Mouse (Mus musculus): ENCODE measurements around the gene Fam57b.

The Fam57b gene

GRCm38 (mm10) chr7:126799468-126800268, 2.2 kb downstream of the Fam57b start:
- DNase-seq: peak; percentile 49

DNA sequence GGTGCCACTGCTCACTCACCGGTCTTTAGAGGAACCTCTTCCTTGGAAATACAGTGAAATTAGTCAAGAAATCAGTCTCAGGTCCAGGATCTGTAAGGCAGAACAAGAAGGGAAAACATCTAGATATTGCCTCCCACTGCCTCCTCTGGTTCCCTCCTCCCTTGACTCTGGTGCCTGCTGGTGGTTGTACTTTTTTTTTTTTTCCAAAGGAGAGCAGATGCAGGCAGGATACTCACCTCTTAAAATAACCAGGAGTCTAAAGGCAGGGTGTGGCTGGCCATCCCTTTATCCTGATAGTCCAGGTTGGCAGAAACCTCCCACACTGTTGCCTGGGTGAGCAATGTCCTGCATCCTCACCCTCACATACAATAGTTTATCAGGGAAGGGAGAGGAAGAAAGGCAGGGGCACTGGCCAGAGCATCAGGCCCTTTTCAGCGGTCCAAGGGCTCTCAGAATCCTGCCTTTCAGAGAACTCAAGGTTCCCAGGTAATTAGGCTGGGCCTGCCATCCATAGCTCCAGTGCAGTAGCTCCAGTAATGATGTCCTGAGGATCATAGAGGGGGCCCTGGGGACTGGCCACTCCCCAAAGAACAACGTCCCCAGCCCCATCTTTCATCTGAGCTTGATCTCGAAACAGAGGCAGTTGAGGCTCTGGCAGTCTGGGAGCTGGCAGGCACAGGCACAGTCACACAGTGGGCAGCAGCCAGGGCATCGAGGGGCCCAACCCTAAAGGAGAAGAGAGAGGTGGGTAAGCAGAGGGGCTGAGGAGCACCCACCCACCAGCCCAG, 3.0 kb downstream of the Fam57b start:
- no peak for DNase-seq

- DNase-seq: no peak
These were observed 3.6 kb downstream of the Fam57b start for GRCm38 (mm10) chr7:126801057-126801422.

DNA sequence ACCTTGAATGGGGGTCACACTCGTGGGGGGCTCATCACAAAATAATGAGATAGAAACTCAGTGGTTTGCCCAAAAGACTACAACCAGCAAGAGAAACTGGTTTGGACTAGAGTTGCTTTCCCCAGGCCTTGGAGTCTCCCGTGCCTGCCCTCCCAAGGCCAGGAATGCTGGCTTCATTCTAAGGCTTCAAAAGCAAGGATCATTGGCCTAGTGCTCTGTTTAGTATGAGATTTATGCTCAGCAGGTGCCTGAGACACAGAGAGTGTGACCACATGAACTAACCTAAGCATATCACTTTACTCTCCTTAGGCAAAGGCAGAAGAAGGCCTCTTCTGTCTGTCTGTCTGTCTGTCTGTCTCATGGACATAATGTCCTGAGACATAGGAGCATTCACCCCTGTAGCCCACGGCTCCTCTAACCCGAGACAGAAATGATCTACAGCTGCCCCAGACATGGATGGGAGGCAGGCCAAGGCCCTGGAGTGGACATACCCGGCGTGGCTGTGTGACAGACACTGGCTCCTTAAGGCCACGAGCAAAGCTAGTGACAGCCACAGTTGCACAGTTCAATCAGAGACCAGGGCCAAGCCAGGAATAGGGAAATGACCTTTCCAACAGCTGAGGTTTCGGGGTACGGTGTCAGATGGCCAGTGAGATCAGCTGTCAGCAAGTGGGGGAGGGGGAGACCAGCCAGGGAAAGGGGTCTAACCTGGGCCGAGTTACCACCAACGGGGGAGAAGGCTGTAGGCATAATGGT, 4.8 kb downstream of the Fam57b start:
- DNase-seq: no peak

DNA sequence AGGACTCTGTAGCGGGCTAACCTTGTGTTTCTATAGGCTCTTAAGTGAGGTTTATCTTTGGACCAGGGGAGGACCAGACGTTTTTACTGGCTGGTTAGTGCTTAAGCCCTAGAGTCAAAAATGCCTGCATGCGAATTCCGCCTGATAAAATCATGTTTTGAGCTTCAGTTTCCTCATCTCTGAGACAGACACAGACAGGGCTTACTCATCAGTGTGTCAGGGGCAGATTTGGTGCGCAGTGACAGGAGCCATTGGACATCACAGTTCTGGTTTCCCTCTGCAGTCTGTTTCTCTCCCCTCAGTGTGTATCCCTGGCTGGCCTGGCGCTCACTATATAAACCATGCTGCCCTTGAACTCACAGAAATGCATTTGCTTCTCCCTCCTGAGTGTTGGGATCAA, 5.7 kb downstream of the Fam57b start:
- no peak for DNase-seq

GRCm38 (mm10) chr7:126803751-126804150, 6.3 kb downstream of the Fam57b start:
- no peak for DNase-seq

GRCm38 (mm10) chr7:126806956-126807355, 9.5 kb downstream of the Fam57b start:
- DNase-seq: no peak

DNA sequence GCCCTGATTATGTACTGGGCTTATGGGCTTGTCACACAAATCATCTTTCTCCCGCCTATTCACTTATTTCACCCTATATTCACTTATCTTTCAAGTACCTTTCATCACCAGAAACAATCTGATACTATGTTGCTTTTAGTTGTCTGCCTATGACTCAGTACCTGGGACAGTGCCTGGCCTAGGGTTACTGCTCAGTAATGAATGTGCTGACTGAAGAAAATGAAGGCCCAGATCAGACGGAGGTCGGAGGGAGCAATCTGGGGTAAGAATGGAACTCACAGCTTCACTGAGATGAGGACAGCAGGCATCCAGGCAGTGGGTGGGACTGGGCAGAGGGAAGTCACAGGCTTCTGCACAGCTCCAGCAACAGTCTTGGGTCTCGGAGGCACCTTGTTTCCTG, 9.9 kb downstream of the Fam57b start:
- no peak for DNase-seq

- DNase-seq: peak; percentile 53
These were observed 11.4 kb downstream of the Fam57b start for GRCm38 (mm10) chr7:126808703-126809455.

- no peak for DNase-seq
These were observed 12.4 kb downstream of the Fam57b start for GRCm38 (mm10) chr7:126809723-126810369.

GRCm38 (mm10) chr7:126815726-126816222, 18.3 kb downstream of the Fam57b start:
- no peak for DNase-seq

GRCm38 (mm10) chr7:126816494-126816893, 19.0 kb downstream of the Fam57b start:
- DNase-seq: no peak

- no peak for DNase-seq
These were observed 20.1 kb downstream of the Fam57b start for GRCm38 (mm10) chr7:126817595-126817994.

- no peak for DNase-seq
These were observed 21.4 kb downstream of the Fam57b start for GRCm38 (mm10) chr7:126818818-126819217.

- DNase-seq: peak; percentile 80
These were observed 24.5 kb downstream of the Fam57b start for GRCm38 (mm10) chr7:126821835-126822511.

GRCm38 (mm10) chr7:126822741-126823140, 25.3 kb downstream of the Fam57b start:
- DNase-seq: no peak

DNA sequence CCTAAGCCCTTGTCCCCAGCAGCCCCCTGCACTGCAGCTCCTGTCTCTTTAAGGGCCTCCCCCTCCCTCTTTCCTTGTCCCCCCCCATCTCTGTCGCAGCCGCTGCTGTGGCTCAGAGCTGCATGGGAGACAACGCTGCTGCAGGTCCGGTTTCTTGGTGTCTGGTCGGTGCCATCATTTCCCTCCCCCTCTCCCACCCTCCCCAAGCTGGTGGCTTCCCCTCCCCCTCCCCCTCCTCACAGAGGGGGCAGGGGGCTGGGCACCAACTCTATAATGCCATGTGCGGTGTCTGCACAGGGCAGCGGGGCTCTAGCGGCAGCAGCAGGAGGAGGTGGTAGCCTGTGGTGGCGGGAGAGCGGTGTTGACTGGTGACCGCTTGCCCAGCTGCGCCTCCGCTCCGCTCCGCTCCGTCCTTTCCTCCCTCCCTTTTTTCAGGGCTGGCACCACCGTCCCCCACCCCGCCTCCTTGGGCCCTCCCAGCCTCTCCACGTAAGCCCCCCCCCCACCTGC, 25.8 kb downstream of the Fam57b start:
- DNase-seq: no peak

DNA sequence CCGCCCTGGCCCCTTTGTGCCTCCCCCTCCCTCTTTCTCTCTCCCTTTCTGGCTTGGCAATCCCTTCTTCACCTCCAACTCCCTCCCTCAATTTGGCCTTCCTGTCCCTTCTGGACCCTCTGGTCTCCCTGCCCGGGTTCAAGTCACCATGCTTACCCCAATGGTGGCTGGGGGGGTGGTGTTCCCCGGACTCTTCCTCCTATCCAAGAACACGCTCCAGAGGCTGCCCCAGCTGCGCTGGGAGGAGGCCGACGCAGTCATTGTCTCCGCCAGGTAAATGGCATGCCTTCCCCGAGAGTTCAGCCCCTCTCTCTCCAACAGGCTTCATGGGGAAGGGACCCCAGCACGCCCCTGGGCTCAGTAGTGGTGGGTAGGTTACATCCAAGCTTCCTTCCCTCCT, 26.5 kb downstream of the Fam57b start:
- DNase-seq: no peak

- DNase-seq: peak; percentile 39
These were observed 27.9 kb downstream of the Fam57b start for GRCm38 (mm10) chr7:126825403-126825802.

GRCm38 (mm10) chr7:126825952-126826351, 28.5 kb downstream of the Fam57b start:
- DNase-seq: no peak

- no peak for DNase-seq
These were observed 34.1 kb downstream of the Fam57b start, which contains the start of gene 4930451I11Rik for GRCm38 (mm10) chr7:126831539-126831938. Gene 4930451I11Rik (minus strand): TSS chr7:126831639.

Data from thymus, postnatal 14 days (tissue).